Mouse (Mus musculus): ENCODE measurements around the gene Asic2. TPM values are rescaled to one million over a fixed set of nuclear protein-coding genes. Genes with fewer than 3 reads are reported as not detected.

Gene Asic2
- polyA plus RNA-seq, 1 experiment from 2014 or later = 0.06 TPM

DNA sequence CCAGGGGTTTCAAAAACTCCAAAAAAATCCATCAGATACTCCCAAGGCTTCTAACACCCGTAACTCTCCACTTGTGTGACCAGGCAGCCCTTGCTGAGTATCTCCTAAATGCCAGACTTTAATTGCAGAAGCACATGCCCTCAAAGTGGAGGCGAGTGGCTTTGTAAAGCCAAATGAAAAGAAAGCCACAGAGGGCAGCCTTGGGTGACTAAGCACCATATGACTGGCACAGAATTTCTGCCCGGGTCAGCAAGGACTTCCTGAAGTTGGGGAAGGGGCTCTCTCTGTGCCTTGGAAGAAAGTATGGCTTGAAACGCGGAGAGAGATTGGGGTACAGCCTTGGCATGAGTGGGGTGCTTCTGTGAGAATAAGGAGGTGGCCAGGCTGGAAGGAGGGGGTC, 28.8 kb upstream of the Asic2 start:
- no peak overlapping the region for H3K9ac ChIP-seq
- H3K9me3 ChIP-seq (replicated peaks) = no peaks in the 10 kb centered on the region
- H3K4me2 ChIP-seq = no peak overlapping the region
- H3K4me1 ChIP-seq (replicated peaks) = no peaks in the 10 kb centered on the region
- H3K4me3 ChIP-seq = no peak overlapping the region
- no peak overlapping the region for H3K27ac ChIP-seq (ENCODE audit: poor library complexity, severe bottlenecking)
- no peaks in the 10 kb centered on the region for H3K36me3 ChIP-seq
- no peak for ATAC-seq (ENCODE audit: insufficient number of reproducible peaks, low FRiP score)
- WGBS = 76% methylated on average over 5 of the region's 5 CpGs
- H3K27me3 ChIP-seq (replicated peaks) = peaks cover 6% of the 10 kb centered on the region

- H3K27me3 ChIP-seq (replicated peaks) = peaks cover 6% of the 10 kb centered on the region
- ATAC-seq (ENCODE audit: insufficient number of reproducible peaks, low FRiP score) = no peak
- H3K4me3 ChIP-seq = no peak overlapping the region
- no peak overlapping the region for H3K4me2 ChIP-seq
- H3K27ac ChIP-seq (ENCODE audit: poor library complexity, severe bottlenecking) = no peak overlapping the region
- H3K9me3 ChIP-seq (replicated peaks) = no peaks in the 10 kb centered on the region
- no peak overlapping the region for H3K9ac ChIP-seq
- 68% methylated on average over 10 of the region's 10 CpGs for WGBS
- no peaks in the 10 kb centered on the region for H3K36me3 ChIP-seq
- H3K4me1 ChIP-seq (replicated peaks) = no peaks in the 10 kb centered on the region
Measured at GRCm38 (mm10) chr11:81996172-81996841, 28.1 kb upstream of the Asic2 start.

DNA sequence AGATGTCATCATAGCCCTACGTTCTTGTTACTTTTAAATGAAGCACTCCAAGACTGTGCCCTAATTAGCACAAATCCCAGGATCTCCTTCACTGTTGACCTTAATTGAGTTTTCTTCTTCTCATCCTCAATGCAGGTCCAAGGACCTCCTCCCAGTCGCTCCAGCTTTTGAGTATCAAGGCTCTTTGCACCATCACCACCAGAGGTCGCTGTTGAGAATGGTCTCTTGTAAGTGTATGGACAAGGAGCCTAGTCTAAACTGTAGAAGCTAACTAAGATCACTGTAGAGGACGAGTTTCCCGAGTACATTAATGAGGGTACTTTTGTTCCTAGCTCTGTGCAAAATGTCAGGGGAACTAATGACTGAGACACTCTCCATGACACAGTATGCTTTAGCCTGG, 14.9 kb upstream of the Asic2 start:
- Histone ChIP-seq H3K27ac (ENCODE audit: poor library complexity, severe bottlenecking) (no peak overlapping the region), H3K36me3 (no peaks in the 10 kb centered on the region), H3K4me3 (no peak overlapping the region), H3K9ac (no peak overlapping the region), H3K27me3 (replicated peaks) (peaks cover 13% of the 10 kb centered on the region; the same call in 1 of the 2 replicates), H3K4me2 (no peak overlapping the region), H3K4me1 (replicated peaks) (no peaks in the 10 kb centered on the region), H3K9me3 (replicated peaks) (no peaks in the 10 kb centered on the region)
- ATAC-seq (ENCODE audit: insufficient number of reproducible peaks, low FRiP score) = no peak
- 41% methylated on average over 5 of the region's 5 CpGs for WGBS

- H3K4me3 ChIP-seq = no peak overlapping the region
- WGBS = 57% methylated on average over 11 of the region's 11 CpGs
- no peak overlapping the region for H3K27ac ChIP-seq (ENCODE audit: poor library complexity, severe bottlenecking)
- no peaks in the 10 kb centered on the region for H3K4me1 ChIP-seq (replicated peaks)
- peaks cover 13% of the 10 kb centered on the region; the same call in 1 of the 2 replicates for H3K27me3 ChIP-seq (replicated peaks)
- H3K4me2 ChIP-seq = no peak overlapping the region
- no peaks in the 10 kb centered on the region for H3K9me3 ChIP-seq (replicated peaks)
- ATAC-seq (ENCODE audit: insufficient number of reproducible peaks, low FRiP score) = no peak
- H3K36me3 ChIP-seq = no peaks in the 10 kb centered on the region
- H3K9ac ChIP-seq = no peak overlapping the region
Measured at GRCm38 (mm10) chr11:81982191-81982590, 13.9 kb upstream of the Asic2 start.

DNA sequence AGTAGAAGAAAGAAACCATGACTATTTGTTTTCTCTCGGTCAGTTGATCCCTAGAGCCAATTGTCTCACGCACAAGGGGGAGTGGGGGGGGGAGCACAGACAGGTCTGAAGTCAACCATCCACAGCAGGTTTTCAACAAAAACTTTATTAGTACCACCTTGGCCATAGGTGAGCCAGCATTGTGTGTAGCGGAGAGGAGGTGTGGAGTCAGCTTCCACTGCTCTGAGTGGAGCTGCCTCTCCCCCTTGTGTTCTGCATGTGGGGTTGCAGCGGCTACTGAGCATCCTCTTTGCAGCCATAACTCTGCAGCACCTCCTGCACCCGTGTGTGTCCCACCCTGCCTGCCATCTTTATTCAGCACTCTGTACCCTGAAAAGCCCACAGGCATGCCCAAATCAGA, 6.3 kb upstream of the Asic2 start:
- Histone ChIP-seq H3K36me3 (no peaks in the 10 kb centered on the region), H3K9me3 (replicated peaks) (no peaks in the 10 kb centered on the region), H3K4me2 (no peak overlapping the region), H3K4me3 (no peak overlapping the region), H3K27ac (ENCODE audit: poor library complexity, severe bottlenecking) (no peak overlapping the region), H3K4me1 (replicated peaks) (no peaks in the 10 kb centered on the region), H3K9ac (no peak overlapping the region), H3K27me3 (replicated peaks) (peaks cover 37% of the 10 kb centered on the region)
- WGBS = 37% methylated on average over 5 of the region's 5 CpGs
- ATAC-seq (ENCODE audit: insufficient number of reproducible peaks, low FRiP score) = no peak

DNA sequence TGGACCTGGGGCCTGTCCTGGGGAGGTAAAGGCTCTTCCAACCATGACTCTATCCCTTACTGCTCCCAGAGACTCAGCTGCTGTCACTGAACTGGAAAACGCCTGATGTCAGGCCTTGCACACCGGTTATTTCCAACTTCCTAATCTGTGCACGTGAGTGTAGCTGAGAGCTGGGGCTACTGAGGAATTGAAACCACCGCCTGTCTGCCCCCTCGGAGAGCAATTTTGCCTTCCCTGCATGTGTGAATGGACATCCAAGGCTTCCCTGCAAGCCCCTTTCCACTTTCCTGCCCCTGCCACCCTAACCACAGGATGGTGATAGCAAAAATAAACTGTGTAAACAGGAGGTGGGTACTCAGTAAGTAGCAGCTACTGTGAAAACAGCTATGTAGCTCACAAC, 5.4 kb upstream of the Asic2 start:
- H3K27me3 ChIP-seq (replicated peaks) = peaks cover 46% of the 10 kb centered on the region
- no peaks in the 10 kb centered on the region for H3K9me3 ChIP-seq (replicated peaks)
- WGBS = 56% methylated on average over 5 of the region's 5 CpGs
- H3K27ac ChIP-seq (ENCODE audit: poor library complexity, severe bottlenecking) = no peak overlapping the region
- no peak overlapping the region for H3K9ac ChIP-seq
- H3K4me1 ChIP-seq (replicated peaks) = no peaks in the 10 kb centered on the region
- H3K36me3 ChIP-seq = no peaks in the 10 kb centered on the region
- H3K4me3 ChIP-seq = no peak overlapping the region
- no peak overlapping the region for H3K4me2 ChIP-seq
- no peak for ATAC-seq (ENCODE audit: insufficient number of reproducible peaks, low FRiP score)

DNA sequence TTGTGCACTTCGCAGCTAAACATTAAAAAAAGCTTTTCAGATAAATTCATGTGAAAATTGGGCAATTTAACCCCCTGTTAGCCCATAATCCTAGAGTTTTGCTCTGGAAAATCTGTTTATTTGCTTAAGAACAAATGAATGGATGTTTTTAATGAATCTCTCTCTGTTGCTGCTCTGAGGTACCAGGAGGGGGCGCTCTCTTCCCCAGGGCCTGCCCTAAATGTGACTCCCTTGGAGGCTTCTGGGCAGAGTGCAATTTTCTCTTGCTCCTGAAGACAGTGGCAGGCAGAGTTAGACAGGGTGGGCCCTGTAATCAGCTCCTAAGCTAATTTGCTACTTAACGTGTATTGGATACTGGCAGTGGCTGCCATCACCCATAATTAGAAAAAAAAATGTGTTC, 3.8 kb upstream of the Asic2 start:
- H3K36me3 ChIP-seq = no peaks in the 10 kb centered on the region
- ATAC-seq (ENCODE audit: insufficient number of reproducible peaks, low FRiP score) = no peak
- H3K27me3 ChIP-seq (replicated peaks) = peaks cover 62% of the 10 kb centered on the region
- H3K9me3 ChIP-seq (replicated peaks) = no peaks in the 10 kb centered on the region
- 51% methylated on average over 3 of the region's 3 CpGs for WGBS
- no peak overlapping the region for H3K4me3 ChIP-seq
- H3K9ac ChIP-seq = no peak overlapping the region
- H3K4me2 ChIP-seq = no peak overlapping the region
- H3K4me1 ChIP-seq (replicated peaks) = no peaks in the 10 kb centered on the region
- H3K27ac ChIP-seq (ENCODE audit: poor library complexity, severe bottlenecking) = no peak overlapping the region

DNA sequence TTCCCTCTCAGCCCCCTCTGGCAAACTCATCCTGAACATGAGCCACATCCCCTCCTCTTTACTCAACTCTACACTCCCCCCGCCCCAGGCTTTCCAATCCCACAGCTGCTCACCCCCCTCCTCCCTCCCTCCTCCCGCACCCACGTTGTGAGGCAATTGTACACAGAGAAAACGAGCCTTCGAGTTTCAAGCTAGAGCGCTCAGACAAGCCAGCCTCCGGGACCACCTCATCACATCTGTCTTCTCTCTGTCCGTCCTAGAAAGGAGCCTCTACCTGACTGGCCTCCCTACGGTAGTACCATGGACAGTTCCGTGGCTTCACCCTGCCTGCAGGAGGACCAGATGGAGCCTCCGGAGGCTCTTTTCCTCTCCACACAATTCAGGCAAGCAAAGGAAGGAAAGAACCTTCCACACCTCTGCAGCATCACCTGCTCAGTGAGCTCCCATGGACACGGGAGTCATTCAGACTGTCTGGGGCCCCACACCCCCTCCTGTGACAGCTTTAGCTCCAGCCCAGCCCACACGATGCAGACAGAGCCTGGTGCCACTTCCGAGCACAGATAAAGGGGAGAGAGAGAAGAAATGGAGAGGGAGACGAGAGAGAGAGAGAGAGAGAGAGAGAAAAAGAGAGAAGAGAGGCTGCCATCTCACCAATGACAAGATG, 1.5 kb downstream of the Asic2 start:
- 11% methylated on average over 15 of the region's 15 CpGs for WGBS
- no peak for ATAC-seq (ENCODE audit: insufficient number of reproducible peaks, low FRiP score)
- Histone ChIP-seq H3K4me1 (replicated peaks) (no peaks in the 10 kb centered on the region), H3K36me3 (no peaks in the 10 kb centered on the region), H3K4me3 (no peak overlapping the region), H3K9me3 (replicated peaks) (no peaks in the 10 kb centered on the region), H3K27ac (ENCODE audit: poor library complexity, severe bottlenecking) (no peak overlapping the region), H3K4me2 (no peak overlapping the region), H3K27me3 (replicated peaks) (peaks cover 66% of the 10 kb centered on the region), H3K9ac (no peak overlapping the region)

GRCm38 (mm10) chr11:81965653-81966625, 2.3 kb downstream of the Asic2 start:
- Histone ChIP-seq H3K9ac (no peak overlapping the region), H3K36me3 (no peaks in the 10 kb centered on the region), H3K4me2 (no peak overlapping the region), H3K9me3 (replicated peaks) (no peaks in the 10 kb centered on the region), H3K4me3 (no peak overlapping the region), H3K4me1 (replicated peaks) (no peaks in the 10 kb centered on the region), H3K27me3 (replicated peaks) (peaks cover 61% of the 10 kb centered on the region), H3K27ac (ENCODE audit: poor library complexity, severe bottlenecking) (no peak overlapping the region)
- WGBS = 65% methylated on average over 11 of the region's 11 CpGs
- ATAC-seq (ENCODE audit: insufficient number of reproducible peaks, low FRiP score) = no peak

- H3K27me3 ChIP-seq (replicated peaks) = peaks cover 49% of the 10 kb centered on the region
Measured at GRCm38 (mm10) chr11:81964561-81964960, 3.7 kb downstream of the Asic2 start.

GRCm38 (mm10) chr11:81954398-81954797, 13.9 kb downstream of the Asic2 start:
- Histone ChIP-seq H3K9me3 (replicated peaks) (no peaks in the 10 kb centered on the region), H3K27ac (ENCODE audit: poor library complexity, severe bottlenecking) (no peak overlapping the region), H3K4me2 (no peak overlapping the region), H3K27me3 (replicated peaks) (0 out of 2 replicates have a peak, but pooled peaks cover under 1% of the 10 kb centered on the region), H3K4me1 (replicated peaks) (no peaks in the 10 kb centered on the region), H3K9ac (no peak overlapping the region), H3K36me3 (no peaks in the 10 kb centered on the region), H3K4me3 (no peak overlapping the region)
- no peak for ATAC-seq (ENCODE audit: insufficient number of reproducible peaks, low FRiP score)
- WGBS = 64% methylated on average over 4 of the region's 4 CpGs

More at GRCm38 (mm10) chr11:81964561-81964960, 3.7 kb downstream of the Asic2 start:
- Histone ChIP-seq H3K4me1 (replicated peaks) (no peaks in the 10 kb centered on the region), H3K27ac (ENCODE audit: poor library complexity, severe bottlenecking) (no peak overlapping the region), H3K4me3 (no peak overlapping the region), H3K9ac (no peak overlapping the region), H3K4me2 (no peak overlapping the region), H3K9me3 (replicated peaks) (no peaks in the 10 kb centered on the region), H3K36me3 (no peaks in the 10 kb centered on the region)
- WGBS = 75% methylated on average over 4 of the region's 4 CpGs
- ATAC-seq (ENCODE audit: insufficient number of reproducible peaks, low FRiP score) = no peak

Data from heart, embryonic 12.5 days (tissue).